Mouse (Mus musculus) ovary, postnatal 10 days (tissue): ENCODE results near the gene Foxc2.

ENCODE experiments used
- DNase-seq: peaks from one replicate; pipeline ENCODE4 v3.0.0; 2022; ENCODE audit warnings: low spot score

Foxc2 gene

GRCm38 (mm10) chr8:121115948-121116347, at the start of gene Foxc2:
Gene Foxc2, plus strand, starts transcription at chr8:121116171.
- DNase-seq = peak; percentile 46

- DNase-seq = no peak
Measured at GRCm38 (mm10) chr8:121071454-121071853, 44.5 kb upstream of the Foxc2 start.

GRCm38 (mm10) chr8:121072406-121073130, 43.4 kb upstream of the Foxc2 start:
- no peak for DNase-seq

- DNase-seq = no peak
Measured at GRCm38 (mm10) chr8:121073174-121074107, 42.5 kb upstream of the Foxc2 start.

GRCm38 (mm10) chr8:121074108-121074847, 41.7 kb upstream of the Foxc2 start:
- DNase-seq = no peak

- DNase-seq = no peak
Measured at GRCm38 (mm10) chr8:121074848-121075145, 41.2 kb upstream of the Foxc2 start.

GRCm38 (mm10) chr8:121075936-121076335, 40.0 kb upstream of the Foxc2 start:
- no peak for DNase-seq

- DNase-seq = no peak
Measured at GRCm38 (mm10) chr8:121076555-121076954, 39.4 kb upstream of the Foxc2 start.

GRCm38 (mm10) chr8:121078721-121079120, 37.2 kb upstream of the Foxc2 start:
- DNase-seq = no peak

- no peak for DNase-seq
Measured at GRCm38 (mm10) chr8:121079201-121079600, 36.8 kb upstream of the Foxc2 start.

GRCm38 (mm10) chr8:121079944-121080343, 36.0 kb upstream of the Foxc2 start:
- DNase-seq = no peak

GRCm38 (mm10) chr8:121080361-121081090, 35.4 kb upstream of the Foxc2 start:
- DNase-seq = no peak

GRCm38 (mm10) chr8:121081398-121081797, 34.6 kb upstream of the Foxc2 start:
- DNase-seq = no peak

GRCm38 (mm10) chr8:121082218-121083092, 33.5 kb upstream of the Foxc2 start:
- no peak for DNase-seq

GRCm38 (mm10) chr8:121083093-121083935, 32.7 kb upstream of the Foxc2 start:
- peak; percentile 57 for DNase-seq

GRCm38 (mm10) chr8:121083936-121084209, 32.1 kb upstream of the Foxc2 start:
- DNase-seq = no peak

GRCm38 (mm10) chr8:121084210-121084951, 31.6 kb upstream of the Foxc2 start, which contains the start of gene Foxf1:
Gene Foxf1, plus strand, starts transcription at chr8:121084386.
- DNase-seq = no peak

GRCm38 (mm10) chr8:121085011-121085410, 31.0 kb upstream of the Foxc2 start:
- no peak for DNase-seq

- no peak for DNase-seq
Measured at GRCm38 (mm10) chr8:121085561-121085960, 30.4 kb upstream of the Foxc2 start.
